Mouse (Mus musculus) midbrain, embryonic 16.5 days (tissue): ENCODE data around the gene Wdr86. TPM values are rescaled to one million over a fixed set of nuclear protein-coding genes. Genes with fewer than 3 reads are reported as not detected.
A peak's percentile ranks its signal among the peaks of the same experiment; 100 is the strongest.

Source experiments
- ATAC-seq: fragments of 200-750 bp; cut with Nextera tagmentation; 2 replicates; pipeline ENCODE4 v1.8.0; 2017; ENCODE audit warnings: moderate TSS enrichment
- H3K27ac ChIP-seq: fragments of 300-500 bp; sonication (generic); 2 replicates; pipeline ENCODE4 v1.5.1; 2014; ENCODE audit warnings: mild to moderate bottlenecking, low read length, mixed read lengths
- H3K27me3 ChIP-seq: fragments of 300-500 bp; sonication (generic); 2 replicates; pipeline ENCODE4 v1.6.1; 2014; ENCODE audit warnings: low read depth, low read length, mixed read lengths; ENCODE audit not compliant: control insufficient read depth, insufficient read depth
- H3K36me3 ChIP-seq: fragments of 300-500 bp; sonication (generic); 2 replicates; pipeline ENCODE4 v1.6.1; 2014; ENCODE audit warnings: mild to moderate bottlenecking, low read length, moderate library complexity, mixed read lengths; ENCODE audit not compliant: control insufficient read depth, insufficient read depth
- H3K4me1 ChIP-seq: fragments of 300-500 bp; sonication (generic); 2 replicates; pipeline ENCODE4 v1.6.1; 2014; ENCODE audit warnings: mild to moderate bottlenecking, low read length, mixed read lengths; ENCODE audit not compliant: control insufficient read depth, insufficient read depth
- H3K4me2 ChIP-seq: fragments of 300-500 bp; sonication (generic); 2 replicates; pipeline ENCODE4 v1.6.1; 2014; ENCODE audit warnings: mild to moderate bottlenecking, low read length, mixed read lengths
- H3K4me3 ChIP-seq: fragments of 300-500 bp; sonication (generic); 2 replicates; pipeline ENCODE4 v1.5.1; 2014; ENCODE audit warnings: low read depth, mild to moderate bottlenecking, low read length, moderate library complexity, mixed read lengths
- H3K9ac ChIP-seq: fragments of 300-500 bp; sonication (generic); 2 replicates; pipeline ENCODE4 v1.6.1; 2014; ENCODE audit warnings: low read depth, low read length, mixed read lengths
- H3K9me3 ChIP-seq: fragments of 300-500 bp; sonication (generic); replicated peaks from 2 replicates; pipeline ENCODE4 v1.6.1; 2014; ENCODE audit warnings: mild to moderate bottlenecking, low read length, mixed read lengths; ENCODE audit not compliant: control insufficient read depth, poor library complexity, severe bottlenecking
- WGBS: fragments of 180-500 bp; shearing (Covaris S2); extraction: QIAGEN DNeasy Blood & Tissue Kit; methylation state at CpG from one replicate; pipeline ENCODE4 v1.1.7; 2014; 5-methylcytosine and 5-hydroxymethylcytosine counted together
- polyA plus RNA-seq: library from polyadenylated mRNA; unstranded; fragments of >200 nt; fragmentation: Nextera tagmentation; extraction: Ambion mirVana; gene quantifications from 2 replicates; pipeline ENCODE4 v1.2.1, GENCODE M21; 2015

Gene Wdr86
- polyA plus RNA-seq, 1 experiment from 2014 or later: 5.7 TPM

GRCm38 (mm10) chr5:24681436-24681835, 49.1 kb downstream of the Wdr86 start:
- Histone ChIP-seq H3K27me3 (no peaks in the 10 kb centered on the region), H3K36me3 (no peaks in the 10 kb centered on the region), H3K9ac (no peak overlapping the region), H3K9me3 (no peaks in the 10 kb centered on the region; the same call in 1 of the 2 replicates), H3K4me1 (peaks cover 5% of the 10 kb centered on the region), H3K27ac (no peak overlapping the region), H3K4me3 (no peak overlapping the region), H3K4me2 (no peak overlapping the region)
- ATAC-seq: no peak
- WGBS: 48% methylated on average over 1 of the region's 1 CpGs

- peak; percentile 64; the same call in 1 of the 2 replicates for ATAC-seq
- 28% methylated on average over 4 of the region's 4 CpGs for WGBS
- Histone ChIP-seq H3K4me3 (no peak overlapping the region), H3K9ac (no peak overlapping the region), H3K4me1 (no peaks in the 10 kb centered on the region), H3K9me3 (no peaks in the 10 kb centered on the region; the same call in 1 of the 2 replicates), H3K4me2 (no peak overlapping the region), H3K36me3 (no peaks in the 10 kb centered on the region), H3K27ac (no peak overlapping the region), H3K27me3 (no peaks in the 10 kb centered on the region)
Observed at GRCm38 (mm10) chr5:24674238-24674637, 56.3 kb downstream of the Wdr86 start.

Other genes starting within 250 kb of the Wdr86 start
- 0.20 and 0.21 TPM in 2 replicates for gene Gbx1, start 203.5 kb downstream of the Wdr86 start, polyA plus RNA-seq
- gene Asb10, start 189.7 kb downstream of the Wdr86 start, polyA plus RNA-seq: 0.15 TPM in 1 of 2 replicates, not detected in the other
- 0.08 TPM in 1 of 2 replicates, not detected in the other for gene 4931409K22Rik, start 173.9 kb downstream of the Wdr86 start, polyA plus RNA-seq
- gene Abcf2, start 153.3 kb downstream of the Wdr86 start, polyA plus RNA-seq: 78.0 and 85.0 TPM in 2 replicates
- 16.6 and 23.3 TPM in 2 replicates for gene Chpf2, start 144.0 kb downstream of the Wdr86 start, polyA plus RNA-seq
- gene Smarcd3, start 106.3 kb downstream of the Wdr86 start, polyA plus RNA-seq: 173 and 192 TPM in 2 replicates
- 48.6 and 49.8 TPM in 2 replicates for gene Nub1, start 45.2 kb downstream of the Wdr86 start, polyA plus RNA-seq
- 1.4 and 2.1 TPM in 2 replicates for gene Crygn, start 27.3 kb upstream of the Wdr86 start, polyA plus RNA-seq
- 255 and 277 TPM in 2 replicates for gene Rheb, start 111.9 kb upstream of the Wdr86 start, polyA plus RNA-seq